Mouse (Mus musculus) hindbrain, embryonic 15.5 days (tissue): ENCODE results near the gene Clip2. TPM values are rescaled to one million over a fixed set of nuclear protein-coding genes. Genes with fewer than 3 reads are reported as not detected.

ENCODE experiments used
- ATAC-seq: fragments of 200-750 bp; cut with Nextera tagmentation; 2 replicates; pipeline ENCODE4 v1.8.0; 2017; ENCODE audit warnings: low read depth, moderate number of reproducible peaks, moderate TSS enrichment; ENCODE audit not compliant: low FRiP score
- H3K27ac ChIP-seq: fragments of 300-500 bp; sonication (generic); replicated peaks from 2 replicates; pipeline ENCODE4 v1.5.1; 2015; ENCODE audit warnings: mild to moderate bottlenecking, inconsistent platforms
- H3K27me3 ChIP-seq: fragments of 300-500 bp; sonication (generic); 2 replicates; pipeline ENCODE4 v1.6.1; 2015; ENCODE audit warnings: control low read depth, inconsistent platforms
- H3K36me3 ChIP-seq: fragments of 300-500 bp; sonication (generic); 2 replicates; pipeline ENCODE4 v1.6.1; 2015; ENCODE audit warnings: control low read depth, inconsistent platforms
- H3K4me1 ChIP-seq: fragments of 300-500 bp; sonication (generic); replicated peaks from 2 replicates; pipeline ENCODE4 v1.6.1; 2015; ENCODE audit warnings: control low read depth, inconsistent platforms
- H3K4me2 ChIP-seq: fragments of 300-500 bp; sonication (generic); 2 replicates; pipeline ENCODE4 v1.6.1; 2015; ENCODE audit warnings: moderate library complexity, mild to moderate bottlenecking, inconsistent platforms
- H3K4me3 ChIP-seq: fragments of 300-500 bp; sonication (generic); 2 replicates; pipeline ENCODE4 v1.5.1; 2015; ENCODE audit warnings: mild to moderate bottlenecking, inconsistent platforms
- H3K9ac ChIP-seq: fragments of 300-500 bp; sonication (generic); 2 replicates; pipeline ENCODE4 v1.6.1; 2015; ENCODE audit warnings: inconsistent platforms
- H3K9me3 ChIP-seq: fragments of 300-500 bp; sonication (generic); 2 replicates; pipeline ENCODE4 v1.6.1; 2016; ENCODE audit warnings: control low read depth, inconsistent platforms
- WGBS: fragments of 180-500 bp; shearing (Covaris S2); methylation state at CpG from one replicate; pipeline ENCODE4 v1.1.7; 2015; 5-methylcytosine and 5-hydroxymethylcytosine counted together
- polyA plus RNA-seq: library from polyadenylated mRNA; unstranded; fragments of >200 nt; fragmentation: Nextera tagmentation; extraction: Ambion mirVana; gene quantifications from 2 replicates; pipeline ENCODE4 v1.2.1, GENCODE M21; 2015

The Clip2 gene
- polyA plus RNA-seq, 1 experiment from 2014 or later: 14.9 TPM

DNA sequence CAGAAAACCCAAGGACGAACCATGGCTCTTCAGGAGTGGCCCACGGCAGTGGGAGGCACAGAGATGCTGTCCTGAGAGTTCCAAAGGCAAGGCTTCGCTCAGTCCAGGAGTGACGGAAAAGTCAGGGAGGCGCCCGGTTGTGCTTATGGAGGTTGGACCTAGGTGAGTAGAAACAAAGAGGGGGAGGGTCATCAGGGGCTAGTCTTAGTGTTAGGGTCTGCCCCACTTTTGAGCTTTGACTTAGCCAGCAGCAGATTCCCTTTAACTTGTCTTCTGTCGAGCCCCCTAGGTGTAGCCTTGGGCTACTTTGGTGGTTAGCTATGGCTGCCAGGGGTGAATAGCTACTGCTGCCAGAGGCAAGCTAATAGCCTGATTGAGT, 7.8 kb upstream of the Clip2 start, which contains the start of gene Syna:
Gene Syna (minus strand): TSS at position 101 of the 379 bp plus-strand sequence.
- 94% methylated on average over 7 of the region's 7 CpGs for WGBS
- Histone ChIP-seq H3K4me2 (no peak within 1 kb of the TSS), H3K4me3 (no peak within 1 kb of the TSS), H3K27me3 (no peaks in the 10 kb centered on the region), H3K36me3 (no peaks in the 10 kb centered on the region), H3K4me1 (peaks cover 9% of the 10 kb centered on the region), H3K9ac (no peak within 1 kb of the TSS), H3K9me3 (no peaks in the 10 kb centered on the region), H3K27ac (no peak within 1 kb of the TSS)
- ATAC-seq: no peak

DNA sequence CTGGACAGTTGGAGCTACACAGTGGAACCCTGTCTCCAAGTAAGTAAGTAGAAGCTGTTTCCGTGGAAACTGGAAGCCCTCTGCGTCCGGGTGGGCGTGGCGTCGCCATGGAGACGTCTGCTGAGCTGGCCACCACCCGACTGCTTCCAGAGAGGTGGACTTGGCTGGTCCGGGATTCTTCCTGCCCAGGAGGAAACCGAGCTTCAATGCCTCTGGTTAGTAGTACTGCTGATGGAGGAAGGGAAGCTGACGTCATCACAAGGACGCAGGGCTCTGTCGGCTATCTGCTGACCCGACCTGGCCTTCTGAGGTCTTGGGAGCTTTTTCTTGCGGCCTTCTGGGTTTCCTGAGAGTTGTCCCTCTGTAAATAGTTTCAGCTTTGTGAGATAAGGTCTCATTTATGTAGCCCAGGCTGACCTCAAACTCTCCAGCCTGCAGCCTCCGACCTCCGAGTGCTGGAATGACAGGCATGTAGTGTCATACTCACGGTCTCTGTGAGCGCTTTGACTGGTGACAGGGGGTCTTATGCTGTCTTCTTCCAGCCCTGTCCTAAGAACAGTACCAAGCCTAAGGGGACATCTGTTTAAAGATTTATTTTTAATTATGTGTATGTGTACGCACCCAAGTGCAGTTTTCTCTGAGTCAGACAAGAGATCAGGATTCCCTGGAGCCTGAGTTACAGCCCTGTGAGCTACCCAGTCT, 3.4 kb upstream of the Clip2 start:
- no peaks in the 10 kb centered on the region for H3K27me3 ChIP-seq
- peaks cover 24% of the 10 kb centered on the region for H3K4me1 ChIP-seq
- H3K4me3 ChIP-seq: no peak overlapping the region
- H3K9ac ChIP-seq: no peak overlapping the region
- H3K4me2 ChIP-seq: peak overlapping the region; percentile 38
- 12% methylated on average over 20 of the region's 20 CpGs for WGBS
- H3K9me3 ChIP-seq: no peaks in the 10 kb centered on the region
- ATAC-seq: no peak
- H3K27ac ChIP-seq: no peak overlapping the region
- H3K36me3 ChIP-seq: no peaks in the 10 kb centered on the region

DNA sequence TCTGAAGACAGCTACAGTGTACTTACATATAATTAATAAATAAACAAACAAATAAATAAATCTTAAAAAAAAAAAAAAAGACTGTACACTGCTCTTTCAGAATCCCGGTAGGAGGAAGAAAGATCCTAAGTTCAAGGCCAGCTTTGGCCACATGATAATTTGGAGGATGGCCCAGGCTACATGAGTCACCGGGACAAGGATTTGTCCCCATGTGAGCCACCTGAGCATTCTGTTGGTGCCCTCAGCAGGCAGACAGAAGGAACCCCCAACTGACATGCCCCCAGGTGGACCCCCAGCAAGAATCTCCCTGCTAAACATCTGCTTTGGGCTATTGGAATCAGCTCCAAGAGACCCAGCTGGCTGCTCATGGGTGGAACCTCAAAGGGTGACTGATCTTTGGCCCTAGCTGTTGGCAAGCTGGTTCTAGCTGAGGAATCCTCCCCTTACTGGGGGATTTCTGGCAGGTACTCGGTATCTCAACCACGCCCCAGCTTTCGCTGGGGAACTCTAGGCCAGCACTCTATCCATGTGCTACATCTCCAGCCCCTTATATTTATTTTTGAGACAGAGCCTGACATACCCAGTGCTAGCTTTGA, 1.8 kb upstream of the Clip2 start:
- no peak overlapping the region for H3K4me3 ChIP-seq
- H3K4me1 ChIP-seq: peaks cover 40% of the 10 kb centered on the region
- H3K9me3 ChIP-seq: no peaks in the 10 kb centered on the region
- no peak for ATAC-seq
- 82% methylated on average over 5 of the region's 5 CpGs for WGBS
- no peaks in the 10 kb centered on the region for H3K27me3 ChIP-seq
- H3K36me3 ChIP-seq: no peaks in the 10 kb centered on the region
- no peak overlapping the region for H3K9ac ChIP-seq
- H3K27ac ChIP-seq: no peak overlapping the region
- no peak overlapping the region for H3K4me2 ChIP-seq

DNA sequence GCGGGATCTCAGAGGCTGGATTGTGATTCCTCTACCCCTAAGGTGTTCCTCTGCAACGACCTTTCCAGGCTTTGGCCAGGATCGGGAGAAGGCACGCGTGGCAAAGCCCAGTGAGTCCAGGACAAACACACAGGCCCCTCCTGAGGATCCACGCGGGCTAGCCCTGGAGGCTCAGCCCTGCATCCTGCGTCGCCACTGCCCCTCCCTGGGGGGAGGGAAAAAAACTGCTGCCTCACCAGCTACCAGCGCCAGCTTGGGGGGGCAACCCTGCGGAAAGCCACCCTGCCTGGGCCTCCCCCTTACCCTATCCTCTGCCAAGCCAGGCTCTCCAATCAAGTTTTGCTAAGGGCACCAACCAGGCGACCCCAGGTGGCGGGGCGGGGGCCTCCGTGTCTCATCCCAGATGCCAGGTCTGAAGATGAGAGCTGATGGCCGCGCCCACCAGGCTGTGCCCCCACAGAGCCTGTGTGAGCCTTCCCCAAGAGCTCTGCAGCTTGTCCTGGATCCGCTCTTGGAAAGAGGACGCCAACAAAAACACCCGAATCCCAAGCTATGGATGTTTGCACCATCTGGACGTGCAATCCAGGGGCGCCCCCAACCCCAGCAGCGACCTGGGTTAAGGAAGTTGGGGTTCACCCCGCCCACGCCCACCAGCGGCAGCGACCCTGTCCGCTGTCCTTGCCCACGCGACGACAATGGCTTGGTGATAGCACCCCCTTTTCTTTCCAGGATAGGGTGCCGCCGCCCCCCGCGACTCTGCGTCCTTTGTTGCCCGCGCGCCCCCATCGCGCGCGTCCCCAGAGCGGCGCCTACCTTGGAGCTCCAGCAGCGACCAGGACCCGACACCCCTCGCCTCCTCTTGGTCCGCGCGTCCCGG, 763 bp downstream of the Clip2 start:
- Histone ChIP-seq H3K4me3 (peak overlapping the region; percentile 96), H3K27ac (peak overlapping the region; percentile 99), H3K27me3 (no peaks in the 10 kb centered on the region), H3K36me3 (no peaks in the 10 kb centered on the region), H3K4me2 (peak overlapping the region; percentile 93), H3K9me3 (no peaks in the 10 kb centered on the region), H3K9ac (peak overlapping the region; percentile 99), H3K4me1 (peaks cover 65% of the 10 kb centered on the region)
- peak; percentile 25 for ATAC-seq
- WGBS: under 1% methylated on average over 45 of the region's 52 CpGs

DNA sequence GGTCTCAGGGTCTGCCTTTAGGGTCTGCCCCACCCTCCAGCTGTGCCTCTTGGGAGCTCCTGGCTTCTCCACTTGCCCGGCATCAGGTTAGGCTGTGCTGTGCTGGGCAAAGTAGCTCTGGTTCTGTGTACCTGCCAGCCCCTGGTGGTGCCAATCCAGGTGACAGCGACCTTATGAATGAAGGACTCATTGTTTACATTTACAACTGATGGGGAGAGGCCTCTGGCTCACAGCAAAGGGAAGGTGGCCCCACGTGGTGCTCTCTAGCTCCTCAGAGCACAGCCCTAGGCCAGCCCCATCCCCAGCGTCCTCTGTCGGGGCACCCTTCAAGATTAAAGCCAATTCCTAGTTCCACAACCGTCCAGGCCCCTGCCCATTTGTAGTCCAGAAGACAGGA, 1.4 kb downstream of the Clip2 start:
- Histone ChIP-seq H3K9ac (peak overlapping the region; percentile 99), H3K27ac (peak overlapping the region; percentile 99), H3K9me3 (no peaks in the 10 kb centered on the region), H3K36me3 (no peaks in the 10 kb centered on the region), H3K4me3 (peak overlapping the region; percentile 96), H3K27me3 (no peaks in the 10 kb centered on the region), H3K4me2 (peak overlapping the region; percentile 93), H3K4me1 (peaks cover 69% of the 10 kb centered on the region)
- WGBS: 5% methylated on average over 6 of the region's 6 CpGs
- ATAC-seq: no peak

DNA sequence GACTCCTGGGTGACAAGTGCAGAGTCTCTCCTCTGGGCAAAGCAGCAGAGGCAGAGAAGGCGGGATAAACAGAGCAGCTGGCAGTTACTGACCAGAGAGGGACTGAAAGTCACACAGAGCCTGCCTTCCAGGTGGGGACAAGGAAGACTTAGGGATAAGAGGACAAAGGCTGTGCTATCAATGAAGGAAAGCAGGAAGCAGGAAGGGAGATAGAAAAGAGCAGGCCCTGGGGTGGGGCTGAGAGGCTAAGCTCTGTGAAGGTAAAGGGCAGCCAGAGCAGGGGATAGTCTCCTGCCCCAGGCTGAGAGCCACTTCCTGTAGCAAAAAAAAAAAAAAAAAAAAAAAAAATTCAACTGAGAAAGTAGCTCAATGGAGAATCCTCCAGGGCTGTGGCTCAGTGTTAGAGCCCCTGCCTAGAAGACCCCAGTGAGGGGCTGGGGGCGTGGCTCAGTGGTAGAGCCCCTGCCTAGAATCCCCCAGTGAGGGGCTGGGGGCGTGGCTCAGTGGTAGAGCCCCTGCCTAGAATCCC, 2.5 kb downstream of the Clip2 start:
- H3K36me3 ChIP-seq: no peaks in the 10 kb centered on the region
- peak overlapping the region; percentile 93 for H3K4me2 ChIP-seq
- peaks cover 64% of the 10 kb centered on the region for H3K4me1 ChIP-seq
- no peaks in the 10 kb centered on the region for H3K27me3 ChIP-seq
- 85% methylated on average over 3 of the region's 3 CpGs for WGBS
- H3K4me3 ChIP-seq: peak overlapping the region; percentile 96
- no peak for ATAC-seq
- H3K9me3 ChIP-seq: no peaks in the 10 kb centered on the region
- no peak overlapping the region for H3K27ac ChIP-seq
- H3K9ac ChIP-seq: 0 out of 2 replicates have a peak overlapping the region, but pooled peaks have one; percentile 8

DNA sequence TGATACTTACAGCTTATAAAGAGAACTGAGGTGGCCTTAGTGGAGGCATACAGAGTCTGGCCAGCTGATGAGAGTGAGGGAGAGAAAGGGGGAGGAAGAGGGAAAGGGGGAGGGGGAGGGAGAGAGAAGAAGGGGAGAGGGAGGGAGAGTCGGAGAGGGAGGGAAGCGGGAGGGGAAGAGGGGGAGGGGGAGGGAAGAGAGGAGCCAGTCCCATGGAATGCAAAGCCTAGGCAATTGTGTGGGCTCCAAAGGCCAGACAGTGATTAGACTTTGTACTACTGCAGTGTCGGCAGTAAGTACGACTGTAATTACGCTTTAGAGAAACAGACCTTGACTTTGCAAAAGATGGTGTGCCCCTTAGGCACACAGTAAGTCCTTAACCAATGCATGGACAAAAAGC, 3.9 kb downstream of the Clip2 start:
- Histone ChIP-seq H3K27ac (no peak overlapping the region), H3K27me3 (no peaks in the 10 kb centered on the region), H3K4me2 (0 out of 2 replicates have a peak overlapping the region, but pooled peaks have one; percentile 93), H3K36me3 (no peaks in the 10 kb centered on the region), H3K9me3 (no peaks in the 10 kb centered on the region), H3K9ac (no peak overlapping the region), H3K4me3 (no peak overlapping the region), H3K4me1 (peaks cover 68% of the 10 kb centered on the region)
- 37% methylated on average over 5 of the region's 5 CpGs for WGBS
- no peak for ATAC-seq

DNA sequence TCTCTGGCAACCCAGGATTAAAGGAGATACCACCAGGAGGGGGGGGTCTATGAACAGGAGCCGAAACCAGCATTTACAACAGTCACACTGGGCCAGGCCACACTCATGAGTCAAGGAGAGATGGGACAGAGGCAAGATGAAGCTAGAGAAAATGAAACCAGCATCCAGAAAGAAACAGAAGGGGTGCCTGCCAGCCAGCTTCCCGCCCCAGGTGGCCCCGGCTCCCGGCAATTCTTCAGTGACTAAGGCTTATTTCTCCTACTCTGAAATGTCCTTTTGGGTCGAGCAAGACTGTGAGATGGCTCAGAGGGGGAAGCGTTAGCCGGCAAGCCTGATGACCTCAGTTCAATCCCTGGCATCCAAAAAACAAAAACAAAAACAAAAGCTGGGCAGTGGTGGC, 5.4 kb downstream of the Clip2 start:
- H3K4me2 ChIP-seq: no peak overlapping the region
- ATAC-seq: no peak
- WGBS: 81% methylated on average over 7 of the region's 7 CpGs
- H3K9ac ChIP-seq: no peak overlapping the region
- no peak overlapping the region for H3K27ac ChIP-seq
- no peak overlapping the region for H3K4me3 ChIP-seq
- no peaks in the 10 kb centered on the region for H3K27me3 ChIP-seq
- peaks cover 72% of the 10 kb centered on the region for H3K4me1 ChIP-seq
- no peaks in the 10 kb centered on the region for H3K9me3 ChIP-seq
- H3K36me3 ChIP-seq: no peaks in the 10 kb centered on the region

DNA sequence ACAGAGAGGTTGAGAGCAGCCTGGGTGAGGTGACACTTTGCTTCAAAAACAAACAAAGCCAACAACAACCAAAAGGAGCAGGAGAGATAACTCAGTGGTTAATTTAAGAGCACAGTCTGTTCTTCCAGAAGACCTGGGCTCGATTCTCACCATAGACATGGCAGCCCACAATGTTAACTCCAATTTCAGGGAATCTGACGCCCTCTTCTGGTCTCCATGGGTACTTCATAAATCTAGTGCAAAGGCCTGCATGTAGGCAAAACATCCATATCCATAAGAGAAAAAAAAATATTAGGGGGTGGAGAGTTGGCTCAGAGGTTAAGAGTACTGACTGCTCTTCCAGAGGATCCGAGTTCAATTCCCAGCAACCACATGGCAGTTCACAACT, 7.0 kb downstream of the Clip2 start:
- Histone ChIP-seq H3K27ac (no peak overlapping the region), H3K9ac (no peak overlapping the region), H3K36me3 (no peaks in the 10 kb centered on the region), H3K27me3 (no peaks in the 10 kb centered on the region), H3K4me1 (peaks cover 75% of the 10 kb centered on the region), H3K4me2 (no peak overlapping the region), H3K9me3 (no peaks in the 10 kb centered on the region), H3K4me3 (no peak overlapping the region)
- ATAC-seq: no peak
- 54% methylated on average over 3 of the region's 3 CpGs for WGBS

DNA sequence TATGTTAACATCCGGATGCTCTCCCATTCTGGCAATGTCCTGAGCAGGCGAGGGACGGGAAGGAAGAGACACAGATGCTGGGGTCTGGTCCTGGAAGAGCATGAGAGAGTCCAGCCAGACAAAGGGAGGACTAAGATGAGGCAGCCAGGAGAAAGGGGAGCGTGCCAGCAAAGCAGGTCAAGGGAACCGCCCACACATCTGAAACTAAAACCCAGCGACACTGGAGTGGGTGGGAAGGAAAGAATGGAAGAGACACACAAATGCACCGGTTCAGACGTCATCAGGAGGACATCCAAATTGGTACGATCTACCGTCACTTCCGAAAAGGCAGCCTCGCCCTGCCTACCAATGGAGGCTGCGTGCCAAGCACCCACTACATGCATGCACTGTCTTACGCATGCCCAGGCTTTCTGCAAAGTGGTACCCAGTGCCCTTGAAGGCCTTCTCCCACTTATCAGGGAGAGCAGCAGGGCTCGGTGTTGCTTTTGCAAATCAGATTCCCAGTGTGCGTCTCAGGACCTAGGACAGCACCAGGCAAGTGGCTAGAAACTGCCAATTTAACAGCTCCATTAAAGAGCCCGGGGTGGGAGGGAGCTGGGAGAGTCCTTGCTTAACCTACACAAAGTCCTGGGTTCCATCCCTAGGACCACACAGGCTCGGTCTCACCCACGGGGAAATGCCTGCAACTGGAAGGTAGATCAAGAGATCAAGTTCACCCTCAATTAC, 7.6 kb downstream of the Clip2 start:
- Histone ChIP-seq H3K9me3 (no peaks in the 10 kb centered on the region), H3K4me1 (peaks cover 75% of the 10 kb centered on the region), H3K4me3 (no peak overlapping the region), H3K27ac (no peak overlapping the region), H3K4me2 (no peak overlapping the region), H3K27me3 (no peaks in the 10 kb centered on the region), H3K36me3 (no peaks in the 10 kb centered on the region), H3K9ac (no peak overlapping the region)
- ATAC-seq: no peak
- WGBS: 55% methylated on average over 19 of the region's 19 CpGs

DNA sequence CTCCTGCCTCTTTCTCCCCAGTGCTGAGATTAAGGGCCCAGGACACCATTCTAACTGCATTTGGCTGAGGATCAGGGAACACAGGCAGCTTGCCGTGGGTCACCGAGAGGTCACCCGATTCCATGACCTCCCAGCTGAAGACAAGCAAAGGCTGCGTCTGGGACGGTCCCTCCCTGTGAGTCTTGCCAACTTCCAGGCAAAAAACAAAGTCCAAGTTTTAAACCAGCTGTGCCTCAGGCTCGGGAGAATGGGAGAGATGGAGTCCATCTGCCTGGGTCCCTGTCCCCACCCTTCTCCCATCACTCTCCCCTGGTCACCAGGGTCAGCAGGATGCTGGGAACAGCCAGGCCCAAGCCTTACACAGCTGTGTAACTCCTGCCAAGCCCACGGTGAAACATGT, 10.6 kb downstream of the Clip2 start:
- ATAC-seq: no peak
- WGBS: 29% methylated on average over 7 of the region's 7 CpGs
- Histone ChIP-seq H3K27me3 (no peaks in the 10 kb centered on the region), H3K9me3 (no peaks in the 10 kb centered on the region), H3K9ac (no peak overlapping the region), H3K27ac (0 out of 2 replicates have a peak overlapping the region, but pooled peaks have one; percentile 13), H3K4me3 (no peak overlapping the region), H3K4me1 (peaks cover 51% of the 10 kb centered on the region), H3K4me2 (no peak overlapping the region), H3K36me3 (peaks cover 9% of the 10 kb centered on the region; the same call in 1 of the 2 replicates)
